28 mouse cellular contexts compared by ENCODE assay signal in the genomic region with DNA sequence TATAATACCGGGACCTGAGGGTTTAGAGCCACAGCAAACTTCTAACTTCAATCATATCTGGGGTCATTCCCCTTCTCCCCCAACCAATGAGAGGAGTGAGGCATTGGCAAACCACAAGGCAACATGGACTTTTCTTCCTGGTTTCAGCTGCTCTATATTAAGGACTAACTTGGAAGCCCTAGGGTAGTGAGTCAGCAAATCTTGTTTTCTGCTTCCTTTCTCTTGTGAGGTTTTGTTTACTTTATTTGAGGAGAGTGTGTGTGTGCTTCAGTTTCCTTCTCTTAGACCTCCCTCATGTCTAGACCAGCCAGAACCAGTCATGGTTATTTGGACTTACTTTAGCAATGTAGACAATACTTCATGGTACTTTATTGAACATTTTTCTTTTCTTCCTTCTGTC. TPM values are rescaled to one million over a fixed set of nuclear protein-coding genes. Genes with fewer than 3 reads are reported as not detected.
A peak's percentile ranks its signal among the peaks of the same experiment; 100 is the strongest.
DNase-seq lines count a peak whose midpoint lies in the region; ATAC-seq and TF ChIP-seq lines count a peak whose summit lies in the region.
"Had no signal": no experiment of that assay in that cellular context is flagged by ENCODE, and none has a peak within 500 bp of the region (broad histone marks: within the 10 kb centered on the region; RNA-seq: fewer than 3 reads in every experiment).

No protein-coding gene starts in this region.

- no peaks in the 10 kb centered on the region for H3K36me3 ChIP-seq in lung, embryonic 14.5 days (ENCODE audit: insufficient read depth)
- no peaks in the 10 kb centered on the region for H3K36me3 ChIP-seq in midbrain, embryonic 10.5 days
- H3K36me3 ChIP-seq in midbrain, embryonic 14.5 days (ENCODE audit: control insufficient read depth, insufficient read depth, low read length) = no peaks in the 10 kb centered on the region
- H3K36me3 ChIP-seq: heart, embryonic 12.5 days; limb, embryonic 12.5 days; liver, embryonic 12.5 days had no signal

- WGBS in lung, embryonic 14.5 days = 86% methylated on average over 1 of the region's 1 CpGs
- 89% methylated on average over 1 of the region's 1 CpGs for WGBS in midbrain, embryonic 10.5 days
- WGBS in midbrain, embryonic 14.5 days = 97% methylated on average over 1 of the region's 1 CpGs

- H3K9me3 ChIP-seq in lung, embryonic 14.5 days (ENCODE audit: low read depth, low read length) = no peaks in the 10 kb centered on the region
- H3K9me3 ChIP-seq in midbrain, embryonic 10.5 days (replicated peaks) = no peaks in the 10 kb centered on the region
- H3K9me3 ChIP-seq in midbrain, embryonic 14.5 days (ENCODE audit: control insufficient read depth, low read length) = no peaks in the 10 kb centered on the region
- H3K9me3 ChIP-seq: forebrain, embryonic 13.5 days; limb, embryonic 12.5 days; liver, embryonic 12.5 days had no signal

- H3K4me2 ChIP-seq in lung, embryonic 14.5 days = no peak overlapping the region
- no peak overlapping the region for H3K4me2 ChIP-seq in midbrain, embryonic 14.5 days (ENCODE audit: low read length)
- H3K4me2 ChIP-seq: forebrain, embryonic 13.5 days; heart, embryonic 12.5 days; hindbrain, embryonic 14.5 days; limb, embryonic 12.5 days; liver, embryonic 12.5 days had no signal

- ATAC-seq in lung, embryonic 14.5 days (ENCODE audit: insufficient read depth) = no peak
- ATAC-seq in midbrain, embryonic 14.5 days (ENCODE audit: low FRiP score, low TSS enrichment) = no peak
- ATAC-seq in megakaryocyte progenitor cell, adult 5-6 weeks (replicated peaks; ENCODE audit: poor library complexity) = peak; percentile 42; the same call in 1 of the 2 replicates
- ATAC-seq: forebrain, embryonic 13.5 days; intestine, postnatal 0 days; liver, embryonic 12.5 days; liver, postnatal 0 days; midbrain, embryonic 16.5 days had no signal

- no peak overlapping the region for H3K9ac ChIP-seq in lung, embryonic 14.5 days
- no peak overlapping the region for H3K9ac ChIP-seq in midbrain, embryonic 14.5 days (replicated peaks; ENCODE audit: low read length)
- H3K9ac ChIP-seq: forebrain, embryonic 13.5 days; heart, embryonic 12.5 days; hindbrain, embryonic 14.5 days; limb, embryonic 12.5 days; liver, embryonic 12.5 days; liver, postnatal 0 days had no signal

- intact Hi-C loops in left cerebral cortex, adult 2 months (cut with DNase I) = no loop called here

- H3K4me1 ChIP-seq in lung, embryonic 14.5 days (ENCODE audit: insufficient read depth) = no peaks in the 10 kb centered on the region
- H3K4me1 ChIP-seq in midbrain, embryonic 10.5 days = no peaks in the 10 kb centered on the region
- H3K4me1 ChIP-seq in midbrain, embryonic 14.5 days (ENCODE audit: control insufficient read depth, insufficient read depth, low read length) = no peaks in the 10 kb centered on the region
- H3K4me1 ChIP-seq: forebrain, embryonic 13.5 days; heart, embryonic 12.5 days; limb, embryonic 12.5 days; liver, embryonic 12.5 days had no signal

- peak; percentile 25 for DNase-seq in lung, embryonic 14.5 days
- DNase-seq in lung, postnatal 4 days = no peak
- peak; percentile 6 for DNase-seq in midbrain, embryonic 10.5 days (ENCODE audit: low spot score)
- no peak for DNase-seq in midbrain, embryonic 14.5 days
- peak; percentile 29 for DNase-seq in adipocyte (ENCODE audit: low spot score)
- no peak for DNase-seq in retina, embryonic 14.5 days (ENCODE audit: low spot score)
- DNase-seq in left cerebral cortex, adult 2 months (ENCODE audit: extremely low spot score in 1 of 2, low spot score in 2 of 2) = no peak
- DNase-seq: adrenal gland, postnatal 14 days; cerebellum, adult 18-20 months; cerebellum, postnatal 10 days; gastrocnemius, postnatal 14 days; heart, adult 18-20 months; heart, postnatal 4 days; kidney, adult 9 months; kidney, postnatal 10 days; liver, postnatal 0 days; right cerebral cortex, adult 18-20 months; spleen, adult 18-20 months had no signal

- TF ChIP-seq CTCF in lung, embryonic 14.5 days (IDR thresholded peaks at IDR 0.05; ENCODE audit: low read depth) = no peak
- no peak for TF ChIP-seq CTCF in left cerebral cortex, adult 2 months (IDR thresholded peaks at IDR 0.05)

- H3K27ac ChIP-seq in lung, embryonic 14.5 days (ENCODE audit: low read depth) = no peak overlapping the region
- no peak overlapping the region for H3K27ac ChIP-seq in midbrain, embryonic 10.5 days (replicated peaks)
- no peak overlapping the region for H3K27ac ChIP-seq in midbrain, embryonic 14.5 days (replicated peaks; ENCODE audit: low read depth, low read length)
- H3K27ac ChIP-seq in left cerebral cortex, adult 2 months = no peak overlapping the region
- H3K27ac ChIP-seq: forebrain, embryonic 13.5 days; hindbrain, embryonic 14.5 days; limb, embryonic 12.5 days; liver, embryonic 12.5 days had no signal

- no peaks in the 10 kb centered on the region for H3K27me3 ChIP-seq in lung, embryonic 14.5 days (ENCODE audit: insufficient read depth, low read length)
- no peaks in the 10 kb centered on the region for H3K27me3 ChIP-seq in midbrain, embryonic 10.5 days (ENCODE audit: low read depth, poor library complexity, severe bottlenecking)
- no peaks in the 10 kb centered on the region for H3K27me3 ChIP-seq in midbrain, embryonic 14.5 days (ENCODE audit: control insufficient read depth, insufficient read depth, low read length)
- H3K27me3 ChIP-seq: CH12.LX; forebrain, embryonic 13.5 days; heart, embryonic 12.5 days; limb, embryonic 12.5 days; liver, embryonic 12.5 days had no signal

- H3K4me3 ChIP-seq in lung, embryonic 14.5 days (ENCODE audit: low read depth, low read length) = no peak overlapping the region
- no peak overlapping the region for H3K4me3 ChIP-seq in midbrain, embryonic 10.5 days
- no peak overlapping the region for H3K4me3 ChIP-seq in midbrain, embryonic 14.5 days (replicated peaks; ENCODE audit: low read depth, low read length)
- H3K4me3 ChIP-seq in left cerebral cortex, adult 2 months = no peak overlapping the region
- H3K4me3 ChIP-seq: forebrain, embryonic 13.5 days; heart, embryonic 12.5 days; limb, embryonic 12.5 days; liver, embryonic 12.5 days had no signal

RNA-seq across cellular contexts. Expression of a gene that starts 23.1 kb away (rescaled TPM):
- polyA plus RNA-seq in lung, embryonic 14.5 days (2014; fragmentation: Nextera tagmentation; extraction: Ambion mirVana) = 42.3 and 44.2 TPM in 2 replicates
- polyA plus RNA-seq in midbrain, embryonic 10.5 days (2016; fragmentation: Nextera tagmentation; extraction: Ambion mirVana) = 42.5 and 45.7 TPM in 2 replicates
- polyA plus RNA-seq in midbrain, embryonic 14.5 days (2014; fragmentation: Nextera tagmentation; extraction: Ambion mirVana) = 25.3 and 29.1 TPM in 2 replicates
- total RNA-seq in megakaryocyte progenitor cell, adult 5-6 weeks (2015) = 17.4 and 18.7 TPM in 2 replicates
- total RNA-seq in megakaryocyte progenitor cell, adult 5-6 weeks (2017) = 23.3 and 23.4 TPM in 2 replicates
- total RNA-seq in left cerebral cortex, adult 2 months (2021) = 1 to 10 TPM; 7.8 to 7.9 TPM

RNA-seq across cellular contexts. Expression of a gene that starts 32.1 kb away (rescaled TPM):
- polyA plus RNA-seq in lung, embryonic 14.5 days (2014; fragmentation: Nextera tagmentation; extraction: Ambion mirVana) = 206 and 216 TPM in 2 replicates
- polyA plus RNA-seq in midbrain, embryonic 10.5 days (2016; fragmentation: Nextera tagmentation; extraction: Ambion mirVana) = 65.6 and 82.0 TPM in 2 replicates
- 32.8 and 55.8 TPM in 2 replicates for polyA plus RNA-seq in midbrain, embryonic 14.5 days (2014; fragmentation: Nextera tagmentation; extraction: Ambion mirVana)
- 1.1 and 2.2 TPM in 2 replicates for total RNA-seq in megakaryocyte progenitor cell, adult 5-6 weeks (2015)
- 0.25 and 1.7 TPM in 2 replicates for total RNA-seq in megakaryocyte progenitor cell, adult 5-6 weeks (2017)
- total RNA-seq in left cerebral cortex, adult 2 months (2021) = 10 to 100 TPM; 17.5 to 23.7 TPM
- total RNA-seq: neutrophil, adult 5-6 weeks had no signal

Comparison
In these comparisons a context has a peak if more than half of its experiments do, and no peak if none do; other contexts are left out.
1. DNase-seq: peak in lung, embryonic 14.5 days (single experiment), midbrain, embryonic 10.5 days (single experiment) and adipocyte (single experiment); none in lung, postnatal 4 days (0 of 2), midbrain, embryonic 14.5 days (single experiment), retina, embryonic 14.5 days (single experiment) and left cerebral cortex, adult 2 months (0 of 2).